Mouse (Mus musculus) E14TG2a.4 (cell line): Measurements from ENCODE around the gene Ptpn13.

Experiments used
- CTCF ChIP-seq: conservative IDR thresholded peaks from 2 replicates; pipeline ENCODE4 v1.5.1; 2014; ENCODE audit warnings: low read length
- NANOG ChIP-seq: IDR thresholded peaks from 2 replicates; pipeline ENCODE4 v1.6.1; 2014; ENCODE audit warnings: borderline replicate concordance, low read length, mixed read lengths
- POU5F1 ChIP-seq: IDR thresholded peaks from 2 replicates; pipeline ENCODE4 v1.6.1; 2014; ENCODE audit warnings: low read length, borderline replicate concordance

DNA sequence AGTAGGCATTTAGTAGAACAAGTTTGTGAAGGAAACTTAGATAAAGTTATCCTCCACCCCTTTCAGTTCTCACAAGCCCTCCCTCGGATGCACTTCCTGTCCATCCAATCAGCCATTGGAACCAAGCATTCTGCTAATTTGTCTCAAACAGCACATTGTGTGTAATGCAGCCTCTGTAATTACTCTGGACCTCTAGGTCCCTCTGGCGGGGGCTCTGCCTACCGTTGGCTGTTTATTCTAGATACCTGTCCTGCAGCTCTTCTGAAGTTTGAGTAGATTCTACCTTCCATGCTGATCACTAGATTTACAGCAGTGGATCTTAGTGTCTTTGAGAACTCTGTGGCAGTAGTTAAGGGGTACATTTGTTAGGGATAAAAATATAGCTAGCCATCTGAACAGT is 109.5 kb downstream of the Ptpn13 start:
- TF ChIP-seq CTCF (no peak), POU5F1 (no peak), NANOG (no peak)
